Mouse (Mus musculus): ENCODE data around the gene Klhl15. TPM values are rescaled to one million over a fixed set of nuclear protein-coding genes. Genes with fewer than 3 reads are reported as not detected.

Klhl15 gene
- polyA plus RNA-seq, 1 experiment from 2014 or later = 11.6 TPM

DNA sequence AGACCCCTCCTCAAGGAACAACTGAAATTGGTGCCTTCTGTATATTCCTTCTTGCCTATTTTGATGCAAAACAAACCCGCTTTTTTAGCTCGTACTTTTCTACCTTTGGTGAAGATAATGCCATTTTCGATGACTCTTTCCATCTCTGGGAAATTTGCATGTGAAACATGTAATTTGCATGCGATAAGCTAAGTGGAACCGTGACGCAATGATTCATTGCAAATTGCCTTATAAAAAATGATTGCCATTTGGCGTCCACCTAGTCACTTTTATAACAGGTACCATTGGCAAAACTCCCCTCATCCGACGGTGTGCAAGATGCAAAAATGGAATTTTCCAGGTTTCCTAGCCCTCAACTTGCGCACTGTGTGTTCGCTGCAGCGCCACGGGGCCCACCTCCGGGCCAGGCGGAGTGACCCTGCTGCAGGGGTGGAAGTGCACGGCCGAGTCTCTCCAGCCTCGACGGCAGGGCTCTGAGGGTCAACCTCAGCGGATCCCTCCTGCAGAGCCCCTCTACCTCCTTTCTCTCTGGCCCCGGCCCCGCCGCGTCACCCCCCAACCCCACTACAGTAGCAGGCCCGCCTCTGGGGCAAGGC, 365 bp upstream of the Klhl15 start:
- Histone ChIP-seq H3K9me3 (ENCODE audit: control insufficient read depth, low read length) (no peaks in the 10 kb centered on the region), H3K27ac (ENCODE audit: low read depth, low read length) (peak overlapping the region; percentile 70), H3K4me2 (ENCODE audit: low read depth, low read length, severe bottlenecking) (peak overlapping the region; percentile 51), H3K4me3 (ENCODE audit: low read depth, low read length) (peak overlapping the region; percentile 54), H3K9ac (ENCODE audit: low read length) (peak overlapping the region; percentile 68), H3K27me3 (ENCODE audit: control insufficient read depth, insufficient read depth, low read length) (peaks cover 36% of the 10 kb centered on the region), H3K4me1 (replicated peaks; ENCODE audit: control insufficient read depth, insufficient read depth, low read length) (no peaks in the 10 kb centered on the region), H3K36me3 (ENCODE audit: control insufficient read depth, insufficient read depth, low read length) (no peaks in the 10 kb centered on the region)
- DNase-seq (ENCODE audit: low spot score) (no peak), ATAC-seq (replicated peaks; ENCODE audit: low FRiP score) (no peak)
- WGBS = 11% methylated on average over 25 of the region's 25 CpGs

DNA sequence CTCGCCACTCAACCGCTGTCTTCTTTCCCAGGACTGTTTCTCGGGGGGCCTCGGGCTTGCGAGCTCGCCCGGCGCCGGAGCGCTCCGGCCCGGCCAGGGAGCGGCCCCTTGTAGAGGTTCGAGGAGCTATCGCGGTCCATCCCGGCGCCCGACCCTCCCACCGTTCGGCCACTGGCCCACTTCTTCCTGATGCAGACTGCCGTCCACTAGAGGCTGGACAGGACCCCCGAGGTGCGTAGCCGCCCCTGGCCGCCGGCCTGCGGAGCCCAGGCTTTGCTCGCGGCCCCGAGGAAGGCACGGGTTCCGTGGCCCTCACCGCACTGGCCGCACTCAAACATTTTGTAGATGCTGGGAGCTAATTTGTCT, 774 bp downstream of the Klhl15 start:
- Histone ChIP-seq H3K9me3 (ENCODE audit: control insufficient read depth, low read length) (no peaks in the 10 kb centered on the region), H3K4me3 (ENCODE audit: low read depth, low read length) (peak overlapping the region; percentile 54), H3K27me3 (ENCODE audit: control insufficient read depth, insufficient read depth, low read length) (peaks cover 37% of the 10 kb centered on the region), H3K27ac (ENCODE audit: low read depth, low read length) (peak overlapping the region; percentile 70), H3K9ac (ENCODE audit: low read length) (peak overlapping the region; percentile 68), H3K4me1 (replicated peaks; ENCODE audit: control insufficient read depth, insufficient read depth, low read length) (no peaks in the 10 kb centered on the region), H3K4me2 (ENCODE audit: low read depth, low read length, severe bottlenecking) (peak overlapping the region; percentile 51), H3K36me3 (ENCODE audit: control insufficient read depth, insufficient read depth, low read length) (no peaks in the 10 kb centered on the region)
- DNase-seq (ENCODE audit: low spot score) (no peak), ATAC-seq (replicated peaks; ENCODE audit: low FRiP score) (no peak; the same call in 1 of the 2 replicates)
- WGBS = 10% methylated on average over 35 of the region's 35 CpGs

DNA sequence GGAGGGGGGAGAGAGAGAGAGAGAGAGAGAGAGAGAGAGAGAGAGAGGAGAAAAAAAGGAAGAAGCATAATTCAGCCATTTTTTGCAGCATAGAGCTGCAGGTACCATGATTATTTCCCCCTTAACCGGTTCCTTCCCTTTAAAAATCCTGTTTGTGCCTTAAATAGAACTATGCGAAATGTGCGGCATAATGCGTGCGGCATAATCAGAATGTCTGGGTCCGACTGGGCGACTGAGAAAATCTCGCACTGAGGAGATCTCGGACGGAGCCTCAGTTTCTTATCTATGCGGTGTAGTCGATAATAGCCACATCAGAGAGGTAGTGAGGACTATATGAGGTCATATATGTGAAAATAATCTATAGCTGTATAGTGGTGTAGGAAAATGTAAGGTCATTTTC, 1.2 kb downstream of the Klhl15 start:
- Histone ChIP-seq H3K4me1 (replicated peaks; ENCODE audit: control insufficient read depth, insufficient read depth, low read length) (no peaks in the 10 kb centered on the region), H3K27ac (ENCODE audit: low read depth, low read length) (no peak overlapping the region), H3K4me3 (ENCODE audit: low read depth, low read length) (peak overlapping the region; percentile 54), H3K9me3 (ENCODE audit: control insufficient read depth, low read length) (no peaks in the 10 kb centered on the region), H3K9ac (ENCODE audit: low read length) (peak overlapping the region; percentile 68; the same call in 1 of the 2 replicates), H3K27me3 (ENCODE audit: control insufficient read depth, insufficient read depth, low read length) (peaks cover 34% of the 10 kb centered on the region), H3K4me2 (ENCODE audit: low read depth, low read length, severe bottlenecking) (peak overlapping the region; percentile 51), H3K36me3 (ENCODE audit: control insufficient read depth, insufficient read depth, low read length) (no peaks in the 10 kb centered on the region)
- WGBS = 33% methylated on average over 12 of the region's 12 CpGs
- ATAC-seq (replicated peaks; ENCODE audit: low FRiP score) (no peak), DNase-seq (ENCODE audit: low spot score) (no peak)

DNA sequence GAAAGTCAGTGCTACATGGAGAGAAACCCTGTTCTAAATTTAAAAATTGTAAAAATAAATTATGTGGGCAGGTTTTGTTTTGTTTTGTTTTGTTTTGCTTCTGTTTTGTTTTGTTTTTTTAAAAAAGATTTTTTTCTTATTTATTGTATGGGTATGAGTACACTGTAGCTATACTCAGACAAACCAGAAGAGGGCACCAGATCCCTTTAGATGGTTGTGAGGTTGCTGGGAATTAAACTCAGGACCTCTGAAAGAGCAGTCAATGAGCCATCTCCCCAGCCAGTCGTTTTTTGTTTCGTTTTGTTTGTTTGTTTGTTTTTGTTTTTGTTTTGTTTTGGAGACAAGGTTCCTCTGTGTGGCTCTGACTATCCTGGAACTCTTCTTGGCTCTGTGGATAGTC, 54.5 kb downstream of the Klhl15 start:
- WGBS = 8% methylated on average over 2 of the region's 2 CpGs
- Histone ChIP-seq H3K9me3 (ENCODE audit: control insufficient read depth, low read length) (no peaks in the 10 kb centered on the region), H3K27me3 (ENCODE audit: control insufficient read depth, insufficient read depth, low read length) (peaks cover 23% of the 10 kb centered on the region), H3K4me3 (ENCODE audit: low read depth, low read length) (no peak overlapping the region), H3K4me1 (replicated peaks; ENCODE audit: control insufficient read depth, insufficient read depth, low read length) (no peaks in the 10 kb centered on the region), H3K9ac (ENCODE audit: low read length) (no peak overlapping the region), H3K27ac (ENCODE audit: low read depth, low read length) (no peak overlapping the region), H3K36me3 (ENCODE audit: control insufficient read depth, insufficient read depth, low read length) (no peaks in the 10 kb centered on the region), H3K4me2 (ENCODE audit: low read depth, low read length, severe bottlenecking) (no peak overlapping the region)
- DNase-seq (ENCODE audit: low spot score) (no peak), ATAC-seq (replicated peaks; ENCODE audit: low FRiP score) (no peak)

DNA sequence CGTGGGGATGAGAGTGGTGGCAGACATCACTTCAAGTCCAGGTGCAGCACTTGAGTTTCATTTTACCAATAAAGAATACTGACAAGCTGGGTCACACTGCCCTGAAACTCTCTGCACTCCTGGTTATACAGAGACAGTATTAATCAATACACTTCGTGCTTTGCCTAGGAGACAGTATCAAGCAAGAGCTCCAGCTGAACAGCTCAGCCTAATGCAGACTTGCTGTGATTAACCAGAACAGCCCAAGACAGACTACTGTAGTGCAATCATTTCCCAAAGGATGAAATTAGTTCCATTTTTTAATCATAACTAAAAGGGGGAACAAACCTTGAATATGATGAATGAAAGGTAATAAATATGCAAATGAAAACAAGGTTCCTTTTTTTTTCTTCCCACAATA, 68.5 kb downstream of the Klhl15 start:
- Histone ChIP-seq H3K9ac (ENCODE audit: low read length) (no peak overlapping the region), H3K4me2 (ENCODE audit: low read depth, low read length, severe bottlenecking) (no peak overlapping the region), H3K36me3 (ENCODE audit: control insufficient read depth, insufficient read depth, low read length) (no peaks in the 10 kb centered on the region), H3K4me1 (replicated peaks; ENCODE audit: control insufficient read depth, insufficient read depth, low read length) (no peaks in the 10 kb centered on the region), H3K27me3 (ENCODE audit: control insufficient read depth, insufficient read depth, low read length) (peaks cover 26% of the 10 kb centered on the region), H3K9me3 (ENCODE audit: control insufficient read depth, low read length) (no peaks in the 10 kb centered on the region), H3K4me3 (ENCODE audit: low read depth, low read length) (no peak overlapping the region), H3K27ac (ENCODE audit: low read depth, low read length) (no peak overlapping the region)
- DNase-seq (ENCODE audit: low spot score) (no peak), ATAC-seq (replicated peaks; ENCODE audit: low FRiP score) (no peak)
- WGBS = 80% methylated on average over 2 of the region's 2 CpGs

DNA sequence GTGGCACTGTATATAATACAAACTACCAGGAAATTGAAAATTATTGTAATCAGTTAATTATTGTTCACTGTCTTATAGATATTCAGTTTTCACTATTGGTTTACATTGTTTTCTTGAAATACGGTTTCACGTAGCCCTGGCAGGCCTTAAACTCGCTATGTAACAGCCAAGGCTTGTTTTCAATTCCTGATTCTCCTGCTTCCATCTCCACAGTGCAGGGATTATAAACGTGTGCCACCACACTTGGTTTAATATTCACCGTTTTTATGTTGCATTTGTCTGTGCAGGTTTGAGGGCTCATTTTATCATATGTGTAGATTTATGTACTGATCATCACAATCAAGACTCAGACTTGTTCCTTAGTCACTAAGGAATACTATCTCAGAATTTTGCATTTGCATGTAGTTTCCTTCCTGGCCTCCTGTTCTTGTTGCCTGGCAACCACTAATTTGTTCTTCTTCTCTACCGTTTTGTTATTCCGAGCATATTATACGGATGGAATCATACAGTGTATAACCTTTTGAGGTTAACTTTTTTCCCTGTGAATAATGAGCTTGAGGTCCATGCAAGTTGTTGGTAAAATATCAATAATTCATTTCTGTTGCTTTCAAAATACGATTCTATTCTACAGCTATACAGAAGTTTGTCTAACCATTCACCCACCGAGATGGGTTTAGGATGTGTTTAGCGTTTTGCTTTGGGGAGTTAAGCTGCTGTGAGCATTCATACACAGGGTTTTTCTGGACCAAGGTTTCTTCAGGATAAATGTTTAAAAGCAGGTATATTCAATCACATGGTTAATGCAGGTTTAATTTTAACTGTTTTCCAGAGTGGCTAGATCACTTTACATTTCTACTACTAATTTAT, 86.9 kb downstream of the Klhl15 start:
- DNase-seq (ENCODE audit: low spot score) (no peak), ATAC-seq (replicated peaks; ENCODE audit: low FRiP score) (no peak)
- Histone ChIP-seq H3K9ac (ENCODE audit: low read length) (no peak overlapping the region), H3K4me1 (replicated peaks; ENCODE audit: control insufficient read depth, insufficient read depth, low read length) (no peaks in the 10 kb centered on the region), H3K4me3 (ENCODE audit: low read depth, low read length) (no peak overlapping the region), H3K27ac (ENCODE audit: low read depth, low read length) (no peak overlapping the region), H3K27me3 (ENCODE audit: control insufficient read depth, insufficient read depth, low read length) (peaks cover 16% of the 10 kb centered on the region), H3K4me2 (ENCODE audit: low read depth, low read length, severe bottlenecking) (no peak overlapping the region), H3K9me3 (ENCODE audit: control insufficient read depth, low read length) (no peaks in the 10 kb centered on the region), H3K36me3 (ENCODE audit: control insufficient read depth, insufficient read depth, low read length) (no peaks in the 10 kb centered on the region)
- 78% methylated on average over 11 of the region's 11 CpGs for WGBS

Small RNAs within 50 kb of the gene (microRNA-seq; reads per million reads assigned to microRNA genes)
- gene Mir7673 (ENCODE audit: insufficient number of aligned reads) = not detected

Other genes starting within 250 kb of the Klhl15 start
- 26.6 and 32.3 TPM in 2 replicates for gene Zfx, start 110.9 kb upstream of the Klhl15 start, polyA plus RNA-seq (2014; fragmentation: Nextera tagmentation; extraction: Ambion mirVana)
- 127 and 132 TPM in 2 replicates for gene Eif2s3x, start 21.7 kb upstream of the Klhl15 start, polyA plus RNA-seq (2014; fragmentation: Nextera tagmentation; extraction: Ambion mirVana)
- gene Fam90a1b, start 132.2 kb downstream of the Klhl15 start, polyA plus RNA-seq (2014; fragmentation: Nextera tagmentation; extraction: Ambion mirVana) = 0.15 TPM in 1 of 2 replicates, not detected in the other
- 104 and 105 TPM in 2 replicates for gene Apoo, start 132.5 kb downstream of the Klhl15 start, polyA plus RNA-seq (2014; fragmentation: Nextera tagmentation; extraction: Ambion mirVana)